Mouse (Mus musculus) heart, embryonic 11.5 days (tissue): ENCODE results near the gene Lrrc1. TPM values are rescaled to one million over a fixed set of nuclear protein-coding genes. Genes with fewer than 3 reads are reported as not detected.

Experiments used
- ATAC-seq: fragments of 200-750 bp; cut with Nextera tagmentation; replicated peaks from 2 replicates; pipeline ENCODE4 v1.8.0; 2017; ENCODE audit warnings: moderate library complexity; ENCODE audit not compliant: insufficient number of reproducible peaks, low FRiP score, low TSS enrichment
- H3K27ac ChIP-seq: fragments of 300-500 bp; sonication (generic); 2 replicates; pipeline ENCODE4 v1.5.1; 2014; ENCODE audit warnings: mild to moderate bottlenecking, low read depth, low read length
- H3K27me3 ChIP-seq: fragments of 300-500 bp; sonication (generic); 2 replicates; pipeline ENCODE4 v1.6.1; 2014; ENCODE audit warnings: mild to moderate bottlenecking, low read length, mixed read lengths; ENCODE audit not compliant: control insufficient read depth, insufficient read depth
- H3K36me3 ChIP-seq: fragments of 300-500 bp; sonication (generic); 2 replicates; pipeline ENCODE4 v1.6.1; 2014; ENCODE audit warnings: mild to moderate bottlenecking, low read length, moderate library complexity, mixed read lengths; ENCODE audit not compliant: control insufficient read depth, insufficient read depth
- H3K4me1 ChIP-seq: fragments of 300-500 bp; sonication (generic); 2 replicates; pipeline ENCODE4 v1.6.1; 2014; ENCODE audit warnings: low read length; ENCODE audit not compliant: control insufficient read depth, insufficient read depth
- H3K4me2 ChIP-seq: fragments of 300-500 bp; sonication (generic); 2 replicates; pipeline ENCODE4 v1.6.1; 2014; ENCODE audit warnings: mild to moderate bottlenecking, moderate library complexity
- H3K4me3 ChIP-seq: fragments of 300-500 bp; sonication (generic); 2 replicates; pipeline ENCODE4 v1.5.1; 2014; ENCODE audit warnings: low read depth, low read length
- H3K9ac ChIP-seq: fragments of 300-500 bp; sonication (generic); 2 replicates; pipeline ENCODE4 v1.6.1; 2014; ENCODE audit warnings: mild to moderate bottlenecking, low read depth, low read length, moderate library complexity
- H3K9me3 ChIP-seq: fragments of 300-500 bp; sonication (generic); replicated peaks from 2 replicates; pipeline ENCODE4 v1.6.1; 2016; ENCODE audit warnings: low read length; ENCODE audit not compliant: control insufficient read depth
- WGBS: fragments of 180-500 bp; shearing (Covaris S2); extraction: QIAGEN DNeasy Blood & Tissue Kit; methylation state at CpG from one replicate; pipeline ENCODE4 v1.1.7; 2014; ENCODE audit not compliant: insufficient replicate concordance; 5-methylcytosine and 5-hydroxymethylcytosine counted together
- polyA plus RNA-seq: library from polyadenylated mRNA; unstranded; fragments of >200 nt; fragmentation: Nextera tagmentation; extraction: Ambion mirVana; gene quantifications from 2 replicates; pipeline ENCODE4 v1.2.1, GENCODE M21; 2014

Gene Lrrc1
- polyA plus RNA-seq, 1 experiment from 2014 or later = 13.4 TPM

GRCm38 (mm10) chr9:77406906-77407305 is 137.8 kb downstream of the Lrrc1 start:
- H3K36me3 ChIP-seq = no peaks in the 10 kb centered on the region
- WGBS = 53% methylated on average over 7 of the region's 7 CpGs
- H3K9me3 ChIP-seq = no peaks in the 10 kb centered on the region
- H3K27ac ChIP-seq = no peak overlapping the region
- no peak overlapping the region for H3K9ac ChIP-seq
- no peak overlapping the region for H3K4me3 ChIP-seq
- peaks cover 8% of the 10 kb centered on the region; the same call in 1 of the 2 replicates for H3K4me1 ChIP-seq
- H3K4me2 ChIP-seq = no peak overlapping the region
- no peaks in the 10 kb centered on the region for H3K27me3 ChIP-seq
- no peak for ATAC-seq

- Histone ChIP-seq H3K9ac (no peak overlapping the region), H3K27me3 (no peaks in the 10 kb centered on the region), H3K36me3 (no peaks in the 10 kb centered on the region), H3K4me2 (no peak overlapping the region), H3K4me1 (no peaks in the 10 kb centered on the region), H3K4me3 (no peak overlapping the region), H3K27ac (no peak overlapping the region), H3K9me3 (no peaks in the 10 kb centered on the region)
- ATAC-seq = no peak
- WGBS = 69% methylated on average over 4 of the region's 4 CpGs
These were observed 140.2 kb downstream of the Lrrc1 start for GRCm38 (mm10) chr9:77404458-77404857.

- Histone ChIP-seq H3K9me3 (no peaks in the 10 kb centered on the region), H3K4me3 (no peak overlapping the region), H3K9ac (no peak overlapping the region), H3K27me3 (no peaks in the 10 kb centered on the region), H3K36me3 (no peaks in the 10 kb centered on the region), H3K4me1 (no peaks in the 10 kb centered on the region), H3K4me2 (no peak overlapping the region), H3K27ac (no peak overlapping the region)
- ATAC-seq = no peak
- 76% methylated on average over 6 of the region's 6 CpGs for WGBS
These were observed 140.7 kb downstream of the Lrrc1 start for GRCm38 (mm10) chr9:77403961-77404360.

- Histone ChIP-seq H3K27me3 (no peaks in the 10 kb centered on the region), H3K27ac (no peak overlapping the region), H3K36me3 (no peaks in the 10 kb centered on the region), H3K4me1 (no peaks in the 10 kb centered on the region), H3K4me2 (no peak overlapping the region), H3K9ac (no peak overlapping the region), H3K9me3 (no peaks in the 10 kb centered on the region), H3K4me3 (no peak overlapping the region)
- ATAC-seq = no peak
- WGBS = 90% methylated on average over 1 of the region's 1 CpGs
These were observed 141.7 kb downstream of the Lrrc1 start for GRCm38 (mm10) chr9:77402971-77403370.

GRCm38 (mm10) chr9:77399801-77400200 is 144.9 kb downstream of the Lrrc1 start:
- no peaks in the 10 kb centered on the region for H3K4me1 ChIP-seq
- WGBS = 86% methylated on average over 5 of the region's 5 CpGs
- no peak overlapping the region for H3K27ac ChIP-seq
- no peaks in the 10 kb centered on the region for H3K36me3 ChIP-seq
- no peak overlapping the region for H3K4me3 ChIP-seq
- no peak for ATAC-seq
- no peak overlapping the region for H3K9ac ChIP-seq
- no peak overlapping the region for H3K4me2 ChIP-seq
- no peaks in the 10 kb centered on the region for H3K27me3 ChIP-seq
- no peaks in the 10 kb centered on the region for H3K9me3 ChIP-seq

- Histone ChIP-seq H3K27me3 (no peaks in the 10 kb centered on the region), H3K4me3 (no peak overlapping the region), H3K27ac (no peak overlapping the region), H3K9ac (no peak overlapping the region), H3K9me3 (no peaks in the 10 kb centered on the region), H3K4me2 (no peak overlapping the region), H3K36me3 (no peaks in the 10 kb centered on the region), H3K4me1 (no peaks in the 10 kb centered on the region)
- 71% methylated on average over 13 of the region's 13 CpGs for WGBS
- ATAC-seq = no peak
These were observed 145.6 kb downstream of the Lrrc1 start for GRCm38 (mm10) chr9:77398856-77399631.

- Histone ChIP-seq H3K27ac (no peak overlapping the region), H3K4me3 (no peak overlapping the region)
- no peak for ATAC-seq
These were observed 147.6 kb downstream of the Lrrc1 start for GRCm38 (mm10) chr9:77397027-77397426.

GRCm38 (mm10) chr9:77391248-77391647 is 153.4 kb downstream of the Lrrc1 start:
- no peak overlapping the region for H3K9ac ChIP-seq
- no peak overlapping the region for H3K27ac ChIP-seq
- H3K9me3 ChIP-seq = no peaks in the 10 kb centered on the region
- H3K4me1 ChIP-seq = no peaks in the 10 kb centered on the region
- no peaks in the 10 kb centered on the region for H3K27me3 ChIP-seq
- ATAC-seq = no peak
- 83% methylated on average over 10 of the region's 10 CpGs for WGBS
- no peak overlapping the region for H3K4me3 ChIP-seq
- H3K36me3 ChIP-seq = no peaks in the 10 kb centered on the region
- H3K4me2 ChIP-seq = no peak overlapping the region

More at GRCm38 (mm10) chr9:77397027-77397426, 147.6 kb downstream of the Lrrc1 start:
- Histone ChIP-seq H3K36me3 (no peaks in the 10 kb centered on the region), H3K9ac (no peak overlapping the region), H3K9me3 (no peaks in the 10 kb centered on the region), H3K27me3 (no peaks in the 10 kb centered on the region), H3K4me2 (no peak overlapping the region), H3K4me1 (no peaks in the 10 kb centered on the region)
- 60% methylated on average over 4 of the region's 4 CpGs for WGBS

GRCm38 (mm10) chr9:77388956-77389355 is 155.7 kb downstream of the Lrrc1 start:
- WGBS = 85% methylated on average over 8 of the region's 8 CpGs
- Histone ChIP-seq H3K4me2 (no peak overlapping the region), H3K27ac (no peak overlapping the region), H3K4me3 (no peak overlapping the region), H3K9me3 (no peaks in the 10 kb centered on the region), H3K27me3 (no peaks in the 10 kb centered on the region), H3K4me1 (peaks cover 3% of the 10 kb centered on the region; the same call in 1 of the 2 replicates), H3K9ac (no peak overlapping the region), H3K36me3 (no peaks in the 10 kb centered on the region)
- no peak for ATAC-seq
